Mouse (Mus musculus): ENCODE data around the gene Dnajc5. TPM values are rescaled to one million over a fixed set of nuclear protein-coding genes. Genes with fewer than 3 reads are reported as not detected.

The Dnajc5 gene
- polyA plus RNA-seq, 1 experiment from 2014 or later: 150 TPM

DNA sequence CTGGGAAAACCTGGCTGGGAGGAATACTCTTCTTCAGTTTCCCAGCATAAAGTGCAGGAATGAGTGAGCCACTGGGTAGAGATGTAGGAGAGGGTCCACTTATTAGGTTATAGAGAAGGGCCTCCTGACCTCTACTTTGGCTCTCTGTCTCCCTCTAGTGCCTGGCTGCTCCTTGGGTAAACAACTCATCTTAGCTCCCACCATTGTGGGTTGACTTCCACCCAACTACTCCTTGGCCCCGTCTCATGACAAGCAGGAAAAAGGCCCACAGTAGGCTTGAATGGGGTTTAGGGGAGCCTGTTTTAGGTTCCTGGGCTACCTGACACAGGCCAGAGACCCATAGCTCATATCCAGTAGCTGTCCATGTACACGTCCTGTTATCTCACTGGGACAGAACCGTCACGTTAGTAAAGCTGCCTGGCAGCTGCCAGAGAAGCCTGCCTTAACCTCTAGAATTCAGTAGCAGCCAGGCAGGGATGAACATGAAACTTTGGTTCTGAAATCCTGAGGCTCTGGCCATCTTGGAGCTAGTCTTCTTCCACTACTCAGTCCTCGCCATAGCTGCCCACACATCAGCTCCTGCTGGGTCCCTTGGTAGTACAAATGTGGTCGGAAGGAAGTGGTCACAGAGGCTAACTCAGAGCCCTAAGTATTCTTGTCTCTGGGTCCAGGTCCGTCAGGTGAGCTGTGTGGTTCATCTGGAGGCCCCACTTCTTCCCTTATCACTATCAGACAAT lies 48.2 kb downstream of the Dnajc5 start:
- Histone ChIP-seq H3K27me3 (no peaks in the 10 kb centered on the region), H3K9me3 (replicated peaks) (no peaks in the 10 kb centered on the region), H3K36me3 (peaks cover 23% of the 10 kb centered on the region), H3K4me2 (replicated peaks) (no peak overlapping the region), H3K4me3 (no peak overlapping the region), H3K9ac (no peak overlapping the region), H3K27ac (no peak overlapping the region), H3K4me1 (no peaks in the 10 kb centered on the region)
- no peak for ATAC-seq (ENCODE audit: low FRiP score)
- 82% methylated on average over 7 of the region's 7 CpGs for WGBS

- Histone ChIP-seq H3K4me3 (no peak overlapping the region), H3K36me3 (peaks cover 32% of the 10 kb centered on the region), H3K9me3 (replicated peaks) (no peaks in the 10 kb centered on the region), H3K27ac (no peak overlapping the region), H3K4me1 (no peaks in the 10 kb centered on the region), H3K9ac (no peak overlapping the region), H3K4me2 (replicated peaks) (no peak overlapping the region), H3K27me3 (no peaks in the 10 kb centered on the region)
- 92% methylated on average over 10 of the region's 10 CpGs for WGBS
- ATAC-seq (ENCODE audit: low FRiP score): no peak
These were observed 49.6 kb downstream of the Dnajc5 start for GRCm38 (mm10) chr2:181569856-181570255.

- no peaks in the 10 kb centered on the region for H3K4me1 ChIP-seq
- no peak overlapping the region for H3K9ac ChIP-seq
- no peaks in the 10 kb centered on the region for H3K27me3 ChIP-seq
- H3K36me3 ChIP-seq: peaks cover 32% of the 10 kb centered on the region
- no peak overlapping the region for H3K4me2 ChIP-seq (replicated peaks)
- 84% methylated on average over 8 of the region's 8 CpGs for WGBS
- no peak overlapping the region for H3K4me3 ChIP-seq
- no peak overlapping the region for H3K27ac ChIP-seq
- no peaks in the 10 kb centered on the region for H3K9me3 ChIP-seq (replicated peaks)
- no peak for ATAC-seq (ENCODE audit: low FRiP score)
These were observed 50.1 kb downstream of the Dnajc5 start for GRCm38 (mm10) chr2:181570375-181570774.

- H3K27ac ChIP-seq: no peak overlapping the region
- no peak overlapping the region for H3K4me2 ChIP-seq (replicated peaks)
- no peak overlapping the region for H3K9ac ChIP-seq
- WGBS: 73% methylated on average over 6 of the region's 6 CpGs
- no peaks in the 10 kb centered on the region for H3K9me3 ChIP-seq (replicated peaks)
- ATAC-seq (ENCODE audit: low FRiP score): no peak
- peaks cover 29% of the 10 kb centered on the region for H3K36me3 ChIP-seq
- no peaks in the 10 kb centered on the region for H3K4me1 ChIP-seq
- no peaks in the 10 kb centered on the region for H3K27me3 ChIP-seq
- no peak overlapping the region for H3K4me3 ChIP-seq
These were observed 50.8 kb downstream of the Dnajc5 start for GRCm38 (mm10) chr2:181570921-181571595.

DNA sequence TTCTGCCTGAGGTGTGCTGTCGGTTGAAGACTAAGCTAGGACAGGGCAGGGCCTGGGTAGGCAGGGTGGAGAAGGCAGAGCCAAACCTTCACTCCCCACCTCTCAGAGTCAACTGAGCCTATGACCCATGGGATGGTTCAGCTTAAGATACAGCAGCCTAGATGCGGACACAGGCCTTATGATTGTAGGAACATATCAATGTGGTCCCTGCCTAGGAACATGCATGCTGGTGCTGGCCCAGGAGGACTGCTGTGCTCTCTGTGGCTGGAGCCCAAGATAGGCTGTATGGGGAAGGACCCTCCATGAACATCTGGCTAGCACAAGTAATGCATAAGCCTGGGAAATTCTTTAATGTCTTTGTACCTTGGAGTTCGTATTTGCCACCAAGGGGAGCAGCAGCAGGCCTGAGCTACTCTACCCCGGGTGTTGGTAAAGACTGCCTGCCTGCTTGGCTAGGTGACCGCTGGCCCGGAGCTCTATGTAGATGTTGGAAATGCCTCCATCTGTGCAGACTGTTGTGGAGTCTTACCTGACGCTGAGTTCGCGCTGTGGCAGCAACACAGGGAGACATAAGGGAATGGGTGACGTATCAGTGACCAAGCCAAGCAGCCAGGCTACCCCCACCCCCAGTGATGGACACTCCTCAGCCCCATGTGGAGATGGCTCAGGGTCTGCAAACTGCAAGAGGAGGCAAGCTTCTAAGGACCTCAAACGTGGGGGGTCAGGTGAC lies 51.8 kb downstream of the Dnajc5 start:
- no peak for ATAC-seq (ENCODE audit: low FRiP score)
- 92% methylated on average over 11 of the region's 11 CpGs for WGBS
- Histone ChIP-seq H3K4me1 (peaks cover 2% of the 10 kb centered on the region), H3K27me3 (no peaks in the 10 kb centered on the region), H3K27ac (no peak overlapping the region), H3K4me2 (replicated peaks) (no peak overlapping the region), H3K9me3 (replicated peaks) (no peaks in the 10 kb centered on the region), H3K36me3 (peaks cover 29% of the 10 kb centered on the region), H3K9ac (no peak overlapping the region), H3K4me3 (no peak overlapping the region)

- peaks cover 8% of the 10 kb centered on the region for H3K4me1 ChIP-seq
These were observed 52.9 kb downstream of the Dnajc5 start for GRCm38 (mm10) chr2:181572921-181573920.

DNA sequence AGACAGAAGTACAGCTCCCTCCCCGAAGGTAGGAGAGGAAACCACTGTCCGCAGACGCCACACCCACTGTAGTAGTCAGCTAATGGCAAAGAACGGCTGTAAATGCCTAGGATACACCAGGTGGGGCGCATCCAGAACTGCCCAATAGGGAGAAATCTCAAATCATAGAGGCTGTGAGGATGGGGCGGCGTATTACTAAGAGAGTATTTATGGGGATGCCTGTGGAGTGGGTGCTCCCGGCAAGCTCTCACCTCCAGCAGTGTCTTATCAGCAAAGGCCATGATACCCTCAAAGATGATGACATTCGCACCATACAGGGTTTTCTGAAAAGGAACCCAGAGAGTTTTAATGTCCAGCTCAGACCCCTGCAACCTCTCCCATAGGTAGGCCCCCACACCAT lies 53.7 kb downstream of the Dnajc5 start:
- Histone ChIP-seq H3K27me3 (no peaks in the 10 kb centered on the region), H3K4me2 (replicated peaks) (no peak overlapping the region), H3K9me3 (replicated peaks) (no peaks in the 10 kb centered on the region), H3K36me3 (peaks cover 29% of the 10 kb centered on the region), H3K27ac (no peak overlapping the region), H3K4me1 (peaks cover 12% of the 10 kb centered on the region), H3K4me3 (no peak overlapping the region), H3K9ac (no peak overlapping the region)
- no peak for ATAC-seq (ENCODE audit: low FRiP score)
- WGBS: 92% methylated on average over 9 of the region's 9 CpGs

More at GRCm38 (mm10) chr2:181572921-181573920, 52.9 kb downstream of the Dnajc5 start:
- Histone ChIP-seq H3K27ac (no peak overlapping the region), H3K27me3 (no peaks in the 10 kb centered on the region), H3K36me3 (peaks cover 29% of the 10 kb centered on the region), H3K4me2 (replicated peaks) (no peak overlapping the region), H3K9ac (no peak overlapping the region), H3K9me3 (replicated peaks) (no peaks in the 10 kb centered on the region), H3K4me3 (no peak overlapping the region)
- WGBS: 94% methylated on average over 15 of the region's 15 CpGs
- ATAC-seq (ENCODE audit: low FRiP score): no peak

DNA sequence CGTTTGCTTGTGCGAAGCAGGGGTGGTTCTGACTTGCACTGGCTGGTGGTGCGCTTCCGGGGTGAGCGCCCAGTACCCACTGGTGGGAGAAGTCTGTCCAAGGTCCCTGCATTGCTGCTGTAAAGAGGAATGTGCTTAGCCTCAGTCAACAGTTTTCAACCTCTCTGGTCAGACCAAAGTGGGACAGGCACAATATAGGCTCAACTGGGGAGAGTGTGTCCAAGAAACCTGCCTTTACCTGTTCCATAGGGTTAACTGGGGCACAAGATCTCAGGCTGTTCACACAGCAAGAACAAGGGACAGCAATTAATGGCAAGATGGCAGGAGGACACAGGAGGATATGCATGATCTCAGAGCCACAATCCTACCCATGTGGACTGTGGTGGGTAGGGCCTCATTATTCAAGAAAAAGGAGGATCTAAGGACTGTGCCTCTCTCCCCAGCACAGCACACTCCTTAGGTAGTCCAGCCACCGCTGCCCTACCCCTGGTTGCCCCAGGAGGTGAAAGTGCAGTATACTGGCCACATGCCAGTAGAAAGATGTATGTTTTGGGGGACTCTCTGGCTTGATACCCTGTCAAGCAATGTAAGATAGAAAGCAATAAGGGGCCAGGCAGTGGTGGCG lies 54.7 kb downstream of the Dnajc5 start:
- WGBS: 94% methylated on average over 7 of the region's 7 CpGs

GRCm38 (mm10) chr2:181576613-181577012 lies 56.3 kb downstream of the Dnajc5 start:
- 93% methylated on average over 2 of the region's 2 CpGs for WGBS
- Histone ChIP-seq H3K4me1 (peaks cover 22% of the 10 kb centered on the region), H3K9me3 (replicated peaks) (no peaks in the 10 kb centered on the region), H3K27me3 (no peaks in the 10 kb centered on the region), H3K4me2 (replicated peaks) (no peak overlapping the region), H3K36me3 (peaks cover 24% of the 10 kb centered on the region), H3K4me3 (no peak overlapping the region), H3K27ac (no peak overlapping the region), H3K9ac (no peak overlapping the region)
- no peak for ATAC-seq (ENCODE audit: low FRiP score)

More for the DNA sequence above, 54.7 kb downstream of the Dnajc5 start:
- ATAC-seq (ENCODE audit: low FRiP score): no peak
- H3K4me2 ChIP-seq (replicated peaks): no peak overlapping the region
- H3K4me1 ChIP-seq: peaks cover 13% of the 10 kb centered on the region
- no peak overlapping the region for H3K4me3 ChIP-seq
- H3K27me3 ChIP-seq: no peaks in the 10 kb centered on the region
- no peak overlapping the region for H3K9ac ChIP-seq
- peaks cover 24% of the 10 kb centered on the region for H3K36me3 ChIP-seq
- H3K27ac ChIP-seq: no peak overlapping the region
- no peaks in the 10 kb centered on the region for H3K9me3 ChIP-seq (replicated peaks)

DNA sequence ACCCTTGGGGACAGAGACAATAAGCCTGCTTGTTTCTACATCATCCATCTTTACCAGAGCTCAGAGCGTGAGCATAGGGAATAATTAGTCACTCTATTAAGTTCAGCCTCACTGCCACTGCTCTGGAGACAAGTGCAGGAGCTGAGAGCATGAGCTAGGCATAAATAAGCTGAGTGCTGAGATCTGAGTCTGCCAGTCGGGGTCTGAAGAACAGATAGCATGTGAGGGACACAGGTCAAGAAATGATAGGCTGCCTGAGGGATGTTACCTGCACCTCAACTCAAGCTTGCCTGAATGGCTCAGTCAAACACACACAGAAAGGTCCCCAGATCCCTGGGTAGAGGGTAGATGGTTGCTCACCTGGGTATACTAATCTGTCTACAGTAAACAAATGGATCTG lies 56.8 kb downstream of the Dnajc5 start:
- Histone ChIP-seq H3K36me3 (peaks cover 21% of the 10 kb centered on the region), H3K4me1 (peaks cover 22% of the 10 kb centered on the region), H3K4me3 (no peak overlapping the region), H3K9ac (no peak overlapping the region), H3K27ac (0 out of 2 replicates have a peak overlapping the region, but pooled peaks have one; percentile 30), H3K9me3 (replicated peaks) (no peaks in the 10 kb centered on the region), H3K4me2 (replicated peaks) (no peak overlapping the region), H3K27me3 (no peaks in the 10 kb centered on the region)
- WGBS: 65% methylated on average over 2 of the region's 2 CpGs
- ATAC-seq (ENCODE audit: low FRiP score): no peak

- H3K4me1 ChIP-seq: peaks cover 22% of the 10 kb centered on the region
- ATAC-seq (ENCODE audit: low FRiP score): no peak
- H3K4me2 ChIP-seq (replicated peaks): no peak overlapping the region
- H3K27me3 ChIP-seq: no peaks in the 10 kb centered on the region
- 87% methylated on average over 7 of the region's 7 CpGs for WGBS
- no peaks in the 10 kb centered on the region for H3K9me3 ChIP-seq (replicated peaks)
- H3K4me3 ChIP-seq: no peak overlapping the region
- peaks cover 12% of the 10 kb centered on the region for H3K36me3 ChIP-seq
- no peak overlapping the region for H3K27ac ChIP-seq
- no peak overlapping the region for H3K9ac ChIP-seq
These were observed 57.8 kb downstream of the Dnajc5 start for GRCm38 (mm10) chr2:181577981-181578581.

All from hindbrain, embryonic 12.5 days (tissue).